Mouse (Mus musculus): ENCODE data around the gene Arl10. TPM values are rescaled to one million over a fixed set of nuclear protein-coding genes. Genes with fewer than 3 reads are reported as not detected.

The Arl10 gene
- 1 to 10 TPM; 2.5 to 3.0 TPM for total RNA-seq (2021)
- long read RNA-seq, experiment 1, partial matches to known transcripts, result 0 of 1 reads
- long read RNA-seq, experiment 1, other reads (novel, unspliced or antisense), result 1 of 1 reads
- long read RNA-seq, experiment 2, result 0 reads

DNA sequence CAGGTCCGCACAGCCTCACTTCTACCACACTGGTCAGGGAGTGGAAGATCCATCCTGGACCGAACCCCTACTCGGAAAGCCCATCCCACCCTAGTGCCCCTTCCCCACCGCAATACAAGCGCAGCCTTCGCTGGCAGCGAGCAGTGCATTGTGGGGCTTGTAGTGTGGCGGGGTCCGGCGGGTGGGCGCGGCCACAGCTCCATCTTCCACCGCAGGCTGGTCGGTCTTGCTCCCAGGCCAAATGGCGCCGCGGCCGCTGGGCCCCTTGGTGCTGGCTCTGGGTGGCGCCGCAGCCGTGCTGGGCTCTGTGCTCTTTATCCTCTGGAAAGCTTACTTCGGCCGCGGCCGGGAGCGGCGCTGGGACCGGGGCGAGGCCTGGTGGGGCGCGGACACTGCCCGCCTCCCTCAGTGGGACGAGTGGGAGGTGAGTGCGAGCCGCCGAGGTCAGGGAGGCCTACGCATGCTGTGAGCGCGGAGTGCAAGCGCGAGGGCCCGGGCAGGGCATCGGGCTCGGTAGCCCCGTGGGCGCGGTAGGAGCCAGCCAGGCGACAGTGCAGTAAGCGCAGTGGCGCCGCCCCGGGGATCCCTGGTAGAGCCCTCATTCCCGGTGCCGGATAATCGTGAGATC is at the start of gene Arl10:
Gene Arl10 (plus strand): TSS at position 162 of the 628 bp plus-strand sequence.
- peak; percentile 66 to 72 for DNase-seq
- intact Hi-C loops (cut with DNase I), result no loop called here

DNA sequence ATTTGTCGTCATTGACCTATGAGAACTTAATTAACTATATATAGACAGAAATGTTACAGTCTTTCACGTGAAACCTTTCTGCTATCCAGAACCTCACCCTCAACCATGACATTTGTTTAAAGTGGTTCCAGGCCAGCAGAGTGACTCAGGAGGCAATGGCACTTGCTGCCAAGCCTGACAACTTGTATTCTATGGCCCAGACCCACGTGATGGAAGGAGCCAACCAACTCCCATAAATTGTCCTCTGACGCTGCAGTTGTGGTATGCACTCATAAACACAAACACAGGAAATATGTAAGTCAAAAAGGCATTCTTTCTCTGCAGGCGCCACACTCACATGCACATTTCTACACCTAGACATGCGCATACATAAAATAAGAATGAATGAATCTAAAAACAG is 47.7 kb upstream of the Arl10 start:
- no peak for DNase-seq
- intact Hi-C loops (cut with DNase I), result no loop called here

DNA sequence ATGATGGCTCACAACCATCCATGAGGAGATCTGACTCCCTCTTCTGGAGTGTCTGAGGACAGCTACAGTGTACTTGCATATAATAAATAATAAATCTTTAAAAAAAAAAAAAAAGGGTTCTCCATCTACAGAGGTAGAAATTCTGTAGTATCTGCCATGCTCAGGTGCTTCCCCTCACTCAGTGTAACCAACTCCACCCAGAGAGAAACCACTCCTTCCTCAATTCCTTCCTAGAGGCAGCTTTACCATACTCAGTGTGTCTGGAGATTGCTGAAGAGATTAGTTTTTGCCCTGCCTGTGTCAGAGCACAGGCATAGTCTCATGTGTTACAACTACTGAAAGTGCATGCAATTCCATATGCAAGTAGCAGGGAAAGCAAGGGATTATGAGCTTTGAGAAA is 42.7 kb upstream of the Arl10 start:
- DNase-seq, result no peak
- intact Hi-C loops (cut with DNase I), result no loop called here

DNA sequence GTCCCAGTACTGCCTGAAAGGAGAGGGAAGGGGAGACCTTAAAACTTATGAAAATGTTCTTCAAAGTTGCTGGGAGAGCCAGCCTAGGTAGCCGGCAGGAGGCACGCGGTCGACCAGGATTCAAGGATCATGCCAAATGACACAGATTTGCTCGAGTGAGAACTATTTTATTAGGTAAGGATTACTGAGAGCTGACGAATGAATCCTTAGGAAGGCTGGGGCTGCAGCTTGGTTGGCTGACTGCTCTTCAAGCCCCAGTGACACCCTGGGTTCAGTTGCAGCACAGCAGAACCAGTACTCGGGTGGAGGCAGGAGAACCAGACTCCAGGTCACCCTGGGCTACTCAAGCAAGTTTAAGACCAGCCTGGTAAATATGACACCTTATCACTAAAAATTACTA is 26.8 kb upstream of the Arl10 start:
- no peak for DNase-seq
- intact Hi-C loops (cut with DNase I), result no loop called here

DNA sequence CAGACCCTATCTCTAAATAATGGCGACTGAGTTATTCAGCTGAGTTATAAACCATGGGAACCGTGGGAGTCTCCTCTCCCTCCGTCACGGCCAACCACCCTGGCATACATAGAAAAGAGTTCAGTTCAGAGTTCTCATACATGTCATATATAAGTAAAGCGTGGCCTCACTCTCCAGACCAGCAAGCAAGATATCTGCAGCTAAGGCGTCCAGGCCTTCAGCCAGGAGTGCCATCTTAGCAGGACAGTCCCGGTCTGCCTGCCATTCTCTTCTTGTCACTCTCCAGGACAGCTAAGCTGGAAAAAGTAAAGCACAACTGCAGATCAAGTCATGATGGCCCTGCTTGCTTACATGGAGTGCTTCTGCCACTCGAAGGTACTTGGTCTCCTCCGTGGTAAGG is 18.6 kb upstream of the Arl10 start:
- no peak for DNase-seq
- intact Hi-C loops (cut with DNase I), result no loop called here

DNA sequence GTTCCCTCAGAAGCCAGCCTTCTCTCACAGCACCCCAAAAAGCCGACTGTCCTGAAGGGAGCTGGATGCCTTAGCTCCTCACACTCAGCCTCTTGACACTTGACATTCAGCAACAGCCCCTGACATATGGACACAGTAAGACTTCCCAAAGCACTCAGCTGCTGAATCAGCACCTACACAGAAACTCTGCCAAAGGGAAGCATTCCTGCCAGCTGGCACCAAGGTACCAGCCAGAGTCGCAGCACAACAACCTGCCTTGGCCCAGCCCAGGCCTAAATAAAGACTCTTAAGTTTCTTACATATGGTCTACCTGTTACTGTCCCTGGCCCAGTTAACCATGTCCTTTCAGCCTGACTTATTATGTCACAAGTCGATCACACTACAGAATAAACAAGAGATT is 18.0 kb upstream of the Arl10 start:
- peak; percentile 56 for DNase-seq
- intact Hi-C loops (cut with DNase I), result no loop called here

DNA sequence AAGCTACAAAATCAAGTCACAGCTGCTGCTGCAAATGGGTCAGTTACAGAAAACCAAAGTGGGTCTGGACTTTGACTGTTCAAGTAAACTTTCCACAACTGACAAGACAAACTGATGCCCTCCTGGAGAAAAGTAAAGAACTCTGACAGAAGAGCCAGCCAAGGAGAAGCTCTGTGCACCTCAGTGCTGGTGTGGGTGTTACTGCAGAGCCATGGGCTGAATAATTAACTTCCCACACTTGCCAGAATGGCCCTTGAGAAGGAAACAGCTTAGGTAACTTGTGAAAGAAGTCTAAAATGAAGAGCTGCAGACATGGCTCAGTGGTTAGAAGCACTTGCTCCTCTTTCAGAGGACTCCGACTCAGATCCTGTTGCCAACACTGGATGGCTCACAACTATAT is 17.2 kb upstream of the Arl10 start:
- DNase-seq, result no peak
- intact Hi-C loops (cut with DNase I), result no loop called here

DNA sequence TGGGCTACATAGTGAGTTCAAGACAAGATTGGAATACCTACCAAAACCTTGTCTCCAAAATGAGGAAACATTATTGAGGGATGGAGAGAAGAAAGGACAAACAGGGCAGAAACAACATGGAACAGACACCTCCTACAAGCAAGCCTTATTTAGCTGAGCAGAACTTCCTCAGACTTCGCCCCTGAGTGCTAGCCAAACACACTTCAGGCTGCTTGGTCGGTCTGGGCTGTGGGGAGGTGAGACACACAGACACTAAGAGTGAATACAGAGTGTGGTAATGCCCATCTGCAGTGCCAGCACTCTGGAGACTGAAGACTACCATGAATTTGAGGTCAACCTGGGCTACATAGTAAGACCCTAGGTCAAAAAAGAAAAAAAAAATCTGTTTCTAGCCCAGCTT is 15.2 kb upstream of the Arl10 start:
- DNase-seq, result no peak
- intact Hi-C loops (cut with DNase I), result loop anchor here (10.0 kb wide), 1 partner anchor 95 kb away; the partner anchor contains the start of gene Thoc3

DNA sequence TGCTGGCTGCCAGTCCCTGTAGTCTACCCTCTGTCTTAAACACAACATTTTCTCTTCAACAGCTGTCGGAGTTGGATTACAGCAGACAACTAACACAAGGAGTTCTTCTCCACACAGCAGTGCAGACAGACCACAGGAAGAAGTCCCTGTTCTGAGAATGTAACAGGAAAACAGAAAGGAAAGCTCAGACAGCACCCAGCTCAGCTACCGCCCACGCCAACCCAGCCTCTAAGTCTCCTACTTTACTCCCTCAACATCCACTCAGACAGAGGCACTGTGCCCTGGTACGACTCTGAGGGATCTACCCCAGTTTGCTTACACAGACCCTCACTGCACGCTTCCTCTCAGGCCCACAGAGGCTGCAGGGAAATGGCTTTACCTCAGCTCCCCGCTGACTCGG is 14.2 kb upstream of the Arl10 start:
- intact Hi-C loops (cut with DNase I), result loop anchor here (10.0 kb wide), 1 partner anchor 96 kb away; the partner anchor contains the start of gene Thoc3

DNA sequence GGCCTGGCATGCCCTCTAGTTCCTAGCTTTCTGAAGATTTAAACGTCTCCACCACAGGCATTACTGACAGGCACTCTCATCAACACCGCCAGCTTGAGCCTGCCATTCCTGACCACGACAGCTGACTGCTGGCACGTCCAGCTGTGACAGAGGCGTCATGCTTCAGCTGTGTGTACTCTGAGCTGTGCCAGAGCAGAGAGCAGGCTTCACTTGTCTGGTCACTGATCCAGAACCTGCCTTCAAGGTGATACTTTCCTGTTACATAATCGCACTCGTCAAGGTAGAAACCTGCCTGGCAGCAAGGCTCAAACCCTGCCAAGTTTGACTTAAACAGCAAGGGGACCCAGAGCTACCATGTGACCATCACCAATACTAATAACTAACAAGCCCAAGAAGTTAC is 12.3 kb upstream of the Arl10 start:
- intact Hi-C loops (cut with DNase I), result loop anchor here (10.0 kb wide), 1 partner anchor 98 kb away; the partner anchor contains the start of gene Thoc3
- DNase-seq, result no peak

More for the DNA sequence above, 14.2 kb upstream of the Arl10 start:
- DNase-seq, result no peak

DNA sequence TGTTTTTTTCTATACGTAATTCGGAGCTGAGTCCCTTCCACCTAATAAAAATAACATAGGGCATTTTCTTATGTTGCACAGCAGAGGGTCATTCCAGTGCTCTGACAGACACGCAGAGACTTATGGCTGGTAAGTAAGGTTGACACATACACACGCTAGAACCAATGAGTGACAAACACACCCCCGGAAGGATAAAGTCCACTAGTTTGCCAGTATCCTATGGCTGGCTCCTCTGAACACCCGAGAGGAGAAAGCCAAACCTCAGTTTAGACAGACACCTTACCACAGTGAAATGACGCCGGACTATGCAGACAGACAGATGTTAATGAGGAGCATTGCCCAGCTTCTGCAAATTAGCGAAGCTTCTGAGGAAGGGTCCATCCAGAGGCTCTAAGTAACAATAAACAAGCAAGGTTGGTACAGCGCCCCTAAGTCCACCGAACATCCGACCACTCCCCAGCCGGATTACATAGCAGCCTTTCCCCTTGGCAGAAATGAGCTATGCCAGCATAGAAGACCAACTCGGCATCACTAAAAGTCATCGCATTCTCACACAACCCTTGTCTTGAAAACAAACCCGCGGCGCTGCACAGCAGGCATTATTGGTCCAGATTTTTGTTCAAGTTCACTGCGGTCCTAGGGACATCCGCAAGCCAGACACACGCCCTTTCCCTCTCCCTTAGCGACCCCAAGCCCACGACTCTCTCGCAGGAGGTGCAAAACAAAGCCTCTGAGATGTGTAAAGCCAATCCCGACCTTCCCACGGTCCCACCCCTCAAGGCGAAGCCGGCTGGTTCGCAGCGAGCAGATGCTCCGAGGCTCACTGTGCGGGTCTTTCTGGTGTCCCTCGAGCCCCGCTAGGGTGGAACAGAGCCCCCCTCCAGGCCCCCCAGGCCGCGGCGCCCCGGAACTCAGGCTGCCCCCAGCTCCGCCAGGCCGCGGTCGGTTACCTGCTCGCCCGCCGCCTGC is 10.3 kb upstream of the Arl10 start:
- intact Hi-C loops (cut with DNase I), result loop anchor here (10.0 kb wide), 1 partner anchor 100 kb away; the partner anchor contains the start of gene Thoc3

DNA sequence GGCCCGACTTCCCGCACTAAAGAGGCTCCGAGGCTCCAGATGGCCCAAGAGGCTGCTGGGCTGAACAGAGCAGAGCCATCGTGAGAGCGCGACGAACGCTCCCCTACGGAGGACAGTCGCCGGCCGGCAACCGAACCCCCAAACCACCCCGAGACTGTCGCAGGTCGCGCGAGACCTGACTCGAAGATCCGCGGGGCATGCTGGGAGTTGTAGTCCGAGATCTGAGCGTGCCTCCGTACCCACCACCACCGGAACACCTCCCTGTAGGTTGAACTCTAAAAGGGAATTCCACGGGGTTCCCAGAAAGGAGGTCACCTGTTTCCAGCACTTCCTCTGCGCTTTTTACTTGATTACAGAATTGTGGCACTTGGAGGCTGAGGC is 9.6 kb upstream of the Arl10 start, which contains the start of gene 4833439L19Rik:
Gene 4833439L19Rik (minus strand): TSS at position 235 of the 381 bp plus-strand sequence.
- DNase-seq, result peak; percentile 89 to 93
- intact Hi-C loops (cut with DNase I), result loop anchor here (10.0 kb wide), 1 partner anchor 100 kb away; the partner anchor contains the start of gene Thoc3

More for the DNA sequence above, 10.3 kb upstream of the Arl10 start:
- DNase-seq, result no peak

DNA sequence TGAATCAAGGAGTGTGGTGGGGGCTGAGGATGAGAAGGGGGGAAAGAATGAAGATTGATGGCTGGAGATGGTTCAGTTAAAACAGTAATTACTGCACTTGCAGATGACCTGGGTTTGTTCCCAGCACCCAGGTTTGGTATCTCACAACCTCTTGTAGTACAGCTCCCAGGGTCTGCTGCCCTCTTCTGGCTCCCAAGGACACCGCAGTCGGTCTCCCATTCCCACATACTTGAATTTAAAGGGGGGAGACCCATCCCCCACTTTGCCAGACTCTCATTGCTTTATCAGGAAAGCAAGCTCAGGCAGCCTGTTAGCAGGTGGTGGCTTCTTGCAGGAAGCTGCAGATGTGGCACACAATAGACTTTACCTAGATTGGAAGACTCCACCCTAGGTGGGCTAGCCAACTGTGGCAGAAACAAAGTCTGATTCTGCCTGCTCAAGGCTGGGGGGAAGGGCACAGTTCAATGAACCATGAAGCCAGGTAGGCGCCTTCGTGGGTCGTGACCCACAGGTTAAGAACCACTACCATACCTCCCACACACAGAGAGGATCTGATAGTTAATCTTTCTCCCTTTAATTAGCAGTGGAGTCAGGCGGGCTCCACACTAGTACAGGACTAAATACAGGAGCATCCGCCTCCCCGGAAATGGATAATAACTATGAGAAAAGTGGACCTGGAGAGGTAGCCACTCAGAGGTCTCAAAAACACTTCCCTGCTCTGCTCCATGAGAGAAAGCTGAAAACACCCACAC is 9.0 kb upstream of the Arl10 start:
- intact Hi-C loops (cut with DNase I), result loop anchor here (10.0 kb wide), 1 partner anchor 101 kb away; the partner anchor contains the start of gene Thoc3

DNA sequence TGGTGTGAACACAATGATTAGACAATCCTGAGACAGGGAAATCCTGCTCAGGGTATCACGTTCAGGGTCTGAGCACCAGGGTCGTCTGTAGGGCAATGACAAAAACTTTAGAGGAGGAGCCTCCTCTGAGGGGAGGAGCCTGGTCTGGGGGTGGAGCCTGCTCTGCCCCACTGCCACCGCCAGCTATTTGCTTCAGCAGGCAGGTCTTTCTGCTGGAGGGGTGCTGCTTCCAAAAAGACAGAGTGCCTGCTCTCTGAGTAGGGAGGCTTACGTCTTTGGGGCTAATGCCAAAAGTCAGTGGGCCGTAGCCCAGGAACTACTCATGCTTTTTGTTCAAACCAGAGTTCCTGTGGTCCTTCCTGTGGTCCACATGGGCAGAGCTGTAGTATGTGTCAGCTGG is 6.4 kb upstream of the Arl10 start:
- intact Hi-C loops (cut with DNase I), result loop anchor here (10.0 kb wide), 1 partner anchor 104 kb away; the partner anchor contains the start of gene Thoc3
- DNase-seq, result no peak

More for the DNA sequence above, 9.0 kb upstream of the Arl10 start:
- DNase-seq, result peak; percentile 21 to 37

DNA sequence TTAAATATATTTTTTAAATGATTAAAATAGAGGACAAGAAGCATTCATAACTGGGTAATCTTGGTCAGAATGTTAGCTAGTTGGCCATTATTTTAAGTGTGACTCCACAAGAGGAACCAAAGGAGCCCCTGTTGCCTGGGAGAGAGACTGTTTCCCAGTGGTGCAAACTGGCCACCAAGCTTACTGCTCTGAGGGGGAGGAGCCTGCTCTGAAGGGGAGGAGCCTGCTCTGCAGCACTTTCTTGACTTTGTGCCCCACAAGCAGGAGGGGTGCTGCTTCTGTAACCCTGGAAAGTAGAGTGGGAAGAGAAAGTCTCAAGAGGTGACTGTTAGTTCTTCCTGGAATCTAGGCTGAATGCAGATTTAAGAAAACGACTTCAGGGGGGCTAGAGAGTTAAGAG is 5.5 kb upstream of the Arl10 start:
- no peak for DNase-seq
- intact Hi-C loops (cut with DNase I), result loop anchor here (10.0 kb wide), 1 partner anchor 104 kb away; the partner anchor contains the start of gene Thoc3

DNA sequence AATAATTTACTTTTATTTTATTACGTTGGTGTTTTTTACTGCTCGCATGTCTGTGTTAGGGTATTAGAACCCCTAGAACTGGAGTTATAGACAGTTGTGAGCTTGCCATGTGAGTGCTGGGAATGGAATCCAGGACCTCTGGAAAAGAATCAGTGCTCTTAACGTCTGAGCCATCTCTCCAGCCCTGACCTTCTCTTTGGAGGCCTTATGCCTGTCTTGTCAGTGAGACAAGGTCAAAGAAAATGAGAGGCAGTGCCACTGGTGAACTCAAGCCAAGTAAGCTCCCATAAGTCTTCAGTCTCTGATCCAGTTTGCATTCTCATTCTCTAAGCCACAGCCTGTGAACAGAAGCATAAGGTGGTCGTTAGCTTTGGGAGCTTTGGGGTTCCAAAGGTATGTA is 4.1 kb upstream of the Arl10 start:
- intact Hi-C loops (cut with DNase I), result no loop called here
- DNase-seq, result no peak

DNA sequence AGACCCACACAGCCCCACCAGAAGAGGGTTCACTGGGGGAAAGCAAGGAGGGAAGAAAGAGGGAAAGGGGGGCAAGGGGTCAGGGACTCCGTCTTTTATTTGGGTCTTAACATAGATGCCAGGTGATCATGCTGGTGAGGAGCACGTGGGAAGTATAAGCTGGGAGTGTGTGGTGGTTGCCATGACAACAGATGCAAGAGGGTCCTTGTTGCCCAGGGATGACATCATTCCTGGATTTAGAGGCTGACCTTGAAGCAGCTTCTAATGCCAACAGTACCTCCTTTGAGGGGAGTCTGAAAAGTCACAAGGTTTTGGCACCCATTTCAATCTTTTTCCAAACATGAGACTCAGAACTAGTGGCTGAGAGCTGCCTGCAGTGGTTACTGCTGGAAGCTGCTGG is 3.2 kb upstream of the Arl10 start:
- intact Hi-C loops (cut with DNase I), result no loop called here
- no peak for DNase-seq

DNA sequence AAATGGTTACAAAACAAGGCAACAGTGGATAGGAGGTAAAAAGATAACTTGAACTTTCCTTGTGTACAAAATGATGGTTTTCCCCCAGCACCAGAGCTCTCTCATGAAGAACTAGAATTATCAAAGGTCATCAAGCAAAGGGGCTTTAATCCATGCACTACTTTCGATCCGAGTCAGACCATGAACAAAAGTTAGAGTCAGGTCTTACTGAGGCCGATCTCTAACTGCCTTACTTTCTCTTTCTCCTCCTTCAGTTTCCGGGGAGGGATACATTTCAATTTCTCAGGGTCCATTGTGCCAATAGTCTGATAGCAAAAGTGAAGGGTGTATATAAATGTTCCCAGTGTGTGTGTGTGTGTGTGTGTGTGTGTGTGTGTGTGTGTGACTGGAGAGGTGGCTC is 2.2 kb upstream of the Arl10 start:
- DNase-seq, result no peak
- intact Hi-C loops (cut with DNase I), result no loop called here

DNA sequence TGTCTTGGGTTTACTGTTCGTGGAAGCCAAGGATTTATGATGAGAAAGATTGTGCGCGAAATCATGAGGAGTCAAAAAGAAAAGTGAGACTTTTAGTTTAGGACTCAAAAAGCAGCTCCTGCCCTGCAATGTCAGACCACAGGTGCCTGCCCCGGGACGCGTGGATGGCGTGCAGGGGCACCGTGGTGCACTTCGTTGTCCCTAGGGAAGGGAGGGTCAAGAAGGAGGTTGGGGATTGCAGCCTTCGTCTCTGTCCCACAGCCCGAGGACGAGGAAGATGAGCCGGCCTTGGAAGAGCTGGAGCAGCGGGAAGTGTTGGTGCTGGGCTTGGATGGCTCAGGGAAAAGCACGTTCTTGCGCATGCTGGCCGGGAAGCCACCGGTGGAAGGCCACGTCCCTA is 674 bp downstream of the Arl10 start:
- DNase-seq, result no peak
- intact Hi-C loops (cut with DNase I), result no loop called here
